Comparison of ENCODE assay signal across 8 mouse cellular contexts in the genomic region with DNA sequence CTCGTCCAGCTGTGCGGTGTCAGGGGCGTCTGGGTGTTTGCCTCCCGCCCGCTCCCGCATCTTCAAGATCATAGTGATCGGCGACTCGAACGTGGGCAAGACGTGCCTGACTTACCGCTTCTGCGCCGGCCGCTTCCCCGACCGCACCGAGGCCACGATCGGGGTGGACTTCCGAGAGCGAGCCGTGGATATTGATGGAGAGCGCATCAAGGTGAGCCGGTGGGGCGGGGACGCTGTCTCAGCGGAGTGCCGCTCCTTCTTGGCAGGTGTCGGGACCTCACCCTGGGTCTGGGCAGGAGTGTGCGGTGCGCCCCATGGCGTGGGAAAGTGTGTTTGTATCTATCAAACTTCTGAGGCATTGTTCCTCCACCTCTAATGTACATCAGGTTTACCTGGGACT. TPM values are rescaled to one million over a fixed set of nuclear protein-coding genes. Genes with fewer than 3 reads are reported as not detected.
DNase-seq lines count a peak whose midpoint lies in the region; ATAC-seq and TF ChIP-seq lines count a peak whose summit lies in the region.

No protein-coding gene starts in this region.

- WGBS in forebrain, embryonic 15.5 days = under 1% methylated on average over 33 of the region's 33 CpGs
- under 1% methylated on average over 33 of the region's 33 CpGs for WGBS in liver, postnatal 0 days (ENCODE audit: insufficient replicate concordance)

- no peaks in the 10 kb centered on the region for H3K9me3 ChIP-seq in forebrain, embryonic 15.5 days
- H3K9me3 ChIP-seq in liver, postnatal 0 days (ENCODE audit: low read length) = no peaks in the 10 kb centered on the region

- ATAC-seq in CD4-positive, CD25-positive, alpha-beta regulatory T cell, adult 4 months = peak; percentile 2
- peak; percentile 36; the same call in 1 of the 2 replicates for ATAC-seq in forebrain, embryonic 15.5 days (replicated peaks)
- ATAC-seq in liver, postnatal 0 days = peak; percentile 3; the same call in 1 of the 2 replicates

- H3K4me1 ChIP-seq in forebrain, embryonic 15.5 days = peaks cover 24% of the 10 kb centered on the region
- H3K4me1 ChIP-seq in liver, postnatal 0 days (ENCODE audit: insufficient read depth) = peaks cover 26% of the 10 kb centered on the region

- H3K4me2 ChIP-seq in forebrain, embryonic 15.5 days (replicated peaks) = peak overlapping the region; percentile 73
- H3K4me2 ChIP-seq in liver, postnatal 0 days (ENCODE audit: low read depth, low read length) = peak overlapping the region; percentile 73

- peak overlapping the region; percentile 86 for H3K9ac ChIP-seq in forebrain, embryonic 15.5 days (replicated peaks)
- peak overlapping the region; percentile 78 for H3K9ac ChIP-seq in liver, postnatal 0 days (replicated peaks)

- DNase-seq in cerebellum, adult 9-10 months = peak; percentile 81
- DNase-seq in cerebellum, postnatal 14 days = no peak
- DNase-seq in liver, postnatal 0 days = no peak
- no peak for DNase-seq in right cerebral cortex, postnatal 25 days
- no peak for DNase-seq in layer of hippocampus, adult 9-11 months
- no peak for DNase-seq in natural killer cell, adult 2 months (ENCODE audit: low spot score in 2 of 2)

- TF ChIP-seq CTCF in liver, postnatal 0 days (IDR thresholded peaks at IDR 0.05; ENCODE audit: low read depth) = no peak

- no peak for TF ChIP-seq EP300 in liver, postnatal 0 days (IDR thresholded peaks at IDR 0.05; ENCODE audit: low read depth)

- H3K36me3 ChIP-seq in forebrain, embryonic 15.5 days = no peaks in the 10 kb centered on the region
- H3K36me3 ChIP-seq in liver, postnatal 0 days (replicated peaks; ENCODE audit: insufficient read depth, low read length) = no peaks in the 10 kb centered on the region

- peak overlapping the region; percentile 95 for H3K27ac ChIP-seq in forebrain, embryonic 15.5 days (replicated peaks)
- H3K27ac ChIP-seq in liver, postnatal 0 days (ENCODE audit: low read depth) = peak overlapping the region; percentile 96

- H3K4me3 ChIP-seq in forebrain, embryonic 15.5 days = peak overlapping the region; percentile 91
- H3K4me3 ChIP-seq in liver, postnatal 0 days (ENCODE audit: low read depth, low read length) = peak overlapping the region; percentile 84

- H3K27me3 ChIP-seq in forebrain, embryonic 15.5 days = no peaks in the 10 kb centered on the region
- H3K27me3 ChIP-seq in liver, postnatal 0 days (ENCODE audit: insufficient read depth, low read length) = no peaks in the 10 kb centered on the region

RNA-seq across cellular contexts. Expression of a gene that starts 0.7 kb away (rescaled TPM):
- 10 to 100 TPM; 20.8 to 21.9 TPM for polyA plus RNA-seq in CD4-positive, CD25-positive, alpha-beta regulatory T cell, adult 4 months (2017; shearing (Covaris generic))
- polyA plus RNA-seq in forebrain, embryonic 15.5 days (2015; fragmentation: Nextera tagmentation; extraction: Ambion mirVana) = 26.6 and 27.8 TPM in 2 replicates
- 4.4 and 4.7 TPM in 2 replicates for polyA plus RNA-seq in liver, postnatal 0 days (2015; fragmentation: Nextera tagmentation; extraction: Ambion mirVana)
